Mouse (Mus musculus): ENCODE measurements at regions not wholly inside any gene's neighbourhood (a gene's known extent, or its start where the extent isn't known, plus 50 kb on each side); places are given as distances from the start of the nearest gene placed in this dataset.

GRCm38 (mm10) chr2:117770115-117770485 is 341.6 kb upstream of the Thbs1 start:
- Histone ChIP-seq H3K27me3 (ENCODE audit: control insufficient read depth, insufficient read depth, low read length) (no peaks in the 10 kb centered on the region), H3K4me3 (ENCODE audit: low read depth, low read length) (no peak overlapping the region), H3K27ac (replicated peaks; ENCODE audit: low read depth, low read length) (no peak overlapping the region), H3K9me3 (ENCODE audit: control insufficient read depth, low read length) (no peaks in the 10 kb centered on the region), H3K9ac (ENCODE audit: low read length) (no peak overlapping the region), H3K4me2 (ENCODE audit: low read depth, severe bottlenecking) (no peak overlapping the region), H3K36me3 (ENCODE audit: control insufficient read depth, insufficient read depth, low read length) (no peaks in the 10 kb centered on the region), H3K4me1 (ENCODE audit: control insufficient read depth, insufficient read depth, low read length) (no peaks in the 10 kb centered on the region)
- DNase-seq (ENCODE audit: low spot score) (no peak), ATAC-seq (ENCODE audit: insufficient number of reproducible peaks, low FRiP score, low TSS enrichment, low read depth) (no peak)
- 76% methylated on average over 3 of the region's 3 CpGs for WGBS

- H3K36me3 ChIP-seq (ENCODE audit: control insufficient read depth, insufficient read depth, low read length): no peaks in the 10 kb centered on the region
- no peak for ATAC-seq (ENCODE audit: insufficient number of reproducible peaks, low FRiP score, low TSS enrichment, low read depth)
- 82% methylated on average over 3 of the region's 3 CpGs for WGBS
Measured at GRCm38 (mm10) chr2:117780287-117780686, 331.4 kb upstream of the Thbs1 start.

GRCm38 (mm10) chr2:117780816-117781215 is 330.9 kb upstream of the Thbs1 start:
- no peaks in the 10 kb centered on the region for H3K36me3 ChIP-seq (ENCODE audit: control insufficient read depth, insufficient read depth, low read length)
- H3K9me3 ChIP-seq (ENCODE audit: control insufficient read depth, low read length): no peaks in the 10 kb centered on the region
- no peak overlapping the region for H3K9ac ChIP-seq (ENCODE audit: low read length)
- H3K4me3 ChIP-seq (ENCODE audit: low read depth, low read length): no peak overlapping the region
- no peaks in the 10 kb centered on the region for H3K27me3 ChIP-seq (ENCODE audit: control insufficient read depth, insufficient read depth, low read length)
- no peak for ATAC-seq (ENCODE audit: insufficient number of reproducible peaks, low FRiP score, low TSS enrichment, low read depth)
- H3K4me2 ChIP-seq (ENCODE audit: low read depth, severe bottlenecking): no peak overlapping the region
- no peak overlapping the region for H3K27ac ChIP-seq (replicated peaks; ENCODE audit: low read depth, low read length)
- WGBS: 88% methylated on average over 7 of the region's 7 CpGs
- no peak for DNase-seq (ENCODE audit: low spot score)
- no peaks in the 10 kb centered on the region; the same call in 1 of the 2 replicates for H3K4me1 ChIP-seq (ENCODE audit: control insufficient read depth, insufficient read depth, low read length)

More at GRCm38 (mm10) chr2:117780287-117780686, 331.4 kb upstream of the Thbs1 start:
- no peak for DNase-seq (ENCODE audit: low spot score)
- no peak overlapping the region for H3K4me3 ChIP-seq (ENCODE audit: low read depth, low read length)
- H3K27me3 ChIP-seq (ENCODE audit: control insufficient read depth, insufficient read depth, low read length): no peaks in the 10 kb centered on the region
- H3K4me2 ChIP-seq (ENCODE audit: low read depth, severe bottlenecking): no peak overlapping the region
- no peaks in the 10 kb centered on the region; the same call in 1 of the 2 replicates for H3K4me1 ChIP-seq (ENCODE audit: control insufficient read depth, insufficient read depth, low read length)
- no peak overlapping the region for H3K27ac ChIP-seq (replicated peaks; ENCODE audit: low read depth, low read length)
- no peak overlapping the region for H3K9ac ChIP-seq (ENCODE audit: low read length)
- H3K9me3 ChIP-seq (ENCODE audit: control insufficient read depth, low read length): no peaks in the 10 kb centered on the region

GRCm38 (mm10) chr2:117787321-117787720 is 324.4 kb upstream of the Thbs1 start:
- Histone ChIP-seq H3K27me3 (ENCODE audit: control insufficient read depth, insufficient read depth, low read length) (no peaks in the 10 kb centered on the region), H3K4me1 (ENCODE audit: control insufficient read depth, insufficient read depth, low read length) (no peaks in the 10 kb centered on the region), H3K4me2 (ENCODE audit: low read depth, severe bottlenecking) (no peak overlapping the region), H3K9me3 (ENCODE audit: control insufficient read depth, low read length) (no peaks in the 10 kb centered on the region), H3K4me3 (ENCODE audit: low read depth, low read length) (no peak overlapping the region), H3K27ac (replicated peaks; ENCODE audit: low read depth, low read length) (no peak overlapping the region), H3K36me3 (ENCODE audit: control insufficient read depth, insufficient read depth, low read length) (no peaks in the 10 kb centered on the region), H3K9ac (ENCODE audit: low read length) (no peak overlapping the region)
- no peak for DNase-seq (ENCODE audit: low spot score)
- 67% methylated on average over 1 of the region's 1 CpGs for WGBS
- no peak for ATAC-seq (ENCODE audit: insufficient number of reproducible peaks, low FRiP score, low TSS enrichment, low read depth)

GRCm38 (mm10) chr2:117794285-117794684 is 317.4 kb upstream of the Thbs1 start:
- Histone ChIP-seq H3K9ac (ENCODE audit: low read length) (no peak overlapping the region), H3K27me3 (ENCODE audit: control insufficient read depth, insufficient read depth, low read length) (no peaks in the 10 kb centered on the region), H3K27ac (replicated peaks; ENCODE audit: low read depth, low read length) (peak overlapping the region; percentile 55), H3K4me3 (ENCODE audit: low read depth, low read length) (no peak overlapping the region), H3K36me3 (ENCODE audit: control insufficient read depth, insufficient read depth, low read length) (no peaks in the 10 kb centered on the region), H3K4me2 (ENCODE audit: low read depth, severe bottlenecking) (no peak overlapping the region), H3K9me3 (ENCODE audit: control insufficient read depth, low read length) (no peaks in the 10 kb centered on the region), H3K4me1 (ENCODE audit: control insufficient read depth, insufficient read depth, low read length) (no peaks in the 10 kb centered on the region)
- WGBS: 36% methylated on average over 1 of the region's 1 CpGs
- DNase-seq (ENCODE audit: low spot score) (no peak), ATAC-seq (ENCODE audit: insufficient number of reproducible peaks, low FRiP score, low TSS enrichment, low read depth) (no peak)

- no peak for ATAC-seq (ENCODE audit: insufficient number of reproducible peaks, low FRiP score, low TSS enrichment, low read depth)
- DNase-seq (ENCODE audit: low spot score): no peak
- H3K27me3 ChIP-seq (ENCODE audit: control insufficient read depth, insufficient read depth, low read length): no peaks in the 10 kb centered on the region
Measured at GRCm38 (mm10) chr2:117801946-117802600, 309.6 kb upstream of the Thbs1 start.

GRCm38 (mm10) chr2:117802686-117803085 is 309.0 kb upstream of the Thbs1 start:
- Histone ChIP-seq H3K36me3 (ENCODE audit: control insufficient read depth, insufficient read depth, low read length) (no peaks in the 10 kb centered on the region), H3K9ac (ENCODE audit: low read length) (no peak overlapping the region), H3K4me1 (ENCODE audit: control insufficient read depth, insufficient read depth, low read length) (no peaks in the 10 kb centered on the region), H3K27me3 (ENCODE audit: control insufficient read depth, insufficient read depth, low read length) (no peaks in the 10 kb centered on the region), H3K4me3 (ENCODE audit: low read depth, low read length) (no peak overlapping the region), H3K27ac (replicated peaks; ENCODE audit: low read depth, low read length) (no peak overlapping the region), H3K9me3 (ENCODE audit: control insufficient read depth, low read length) (no peaks in the 10 kb centered on the region), H3K4me2 (ENCODE audit: low read depth, severe bottlenecking) (no peak overlapping the region)
- WGBS: 75% methylated on average over 2 of the region's 2 CpGs
- no peak for ATAC-seq (ENCODE audit: insufficient number of reproducible peaks, low FRiP score, low TSS enrichment, low read depth)
- DNase-seq (ENCODE audit: low spot score): no peak

More at GRCm38 (mm10) chr2:117801946-117802600, 309.6 kb upstream of the Thbs1 start:
- H3K27ac ChIP-seq (replicated peaks; ENCODE audit: low read depth, low read length): no peak overlapping the region
- no peaks in the 10 kb centered on the region for H3K9me3 ChIP-seq (ENCODE audit: control insufficient read depth, low read length)
- H3K4me2 ChIP-seq (ENCODE audit: low read depth, severe bottlenecking): no peak overlapping the region
- no peak overlapping the region for H3K9ac ChIP-seq (ENCODE audit: low read length)
- no peaks in the 10 kb centered on the region for H3K4me1 ChIP-seq (ENCODE audit: control insufficient read depth, insufficient read depth, low read length)
- H3K4me3 ChIP-seq (ENCODE audit: low read depth, low read length): no peak overlapping the region
- no peaks in the 10 kb centered on the region for H3K36me3 ChIP-seq (ENCODE audit: control insufficient read depth, insufficient read depth, low read length)

- H3K9me3 ChIP-seq (ENCODE audit: control insufficient read depth, low read length): no peaks in the 10 kb centered on the region
- H3K4me3 ChIP-seq (ENCODE audit: low read depth, low read length): no peak overlapping the region
- no peak overlapping the region for H3K4me2 ChIP-seq (ENCODE audit: low read depth, severe bottlenecking)
- no peak overlapping the region for H3K27ac ChIP-seq (replicated peaks; ENCODE audit: low read depth, low read length)
- H3K27me3 ChIP-seq (ENCODE audit: control insufficient read depth, insufficient read depth, low read length): no peaks in the 10 kb centered on the region
- H3K36me3 ChIP-seq (ENCODE audit: control insufficient read depth, insufficient read depth, low read length): no peaks in the 10 kb centered on the region
- no peaks in the 10 kb centered on the region for H3K4me1 ChIP-seq (ENCODE audit: control insufficient read depth, insufficient read depth, low read length)
- H3K9ac ChIP-seq (ENCODE audit: low read length): no peak overlapping the region
- ATAC-seq (ENCODE audit: insufficient number of reproducible peaks, low FRiP score, low TSS enrichment, low read depth) (no peak), DNase-seq (ENCODE audit: low spot score) (no peak)
Measured at GRCm38 (mm10) chr2:117804686-117805085, 307.0 kb upstream of the Thbs1 start.

GRCm38 (mm10) chr2:117807121-117807520 is 304.6 kb upstream of the Thbs1 start:
- no peak overlapping the region for H3K4me3 ChIP-seq (ENCODE audit: low read depth, low read length)
- H3K4me2 ChIP-seq (ENCODE audit: low read depth, severe bottlenecking): no peak overlapping the region
- no peaks in the 10 kb centered on the region for H3K9me3 ChIP-seq (ENCODE audit: control insufficient read depth, low read length)
- WGBS: 91% methylated on average over 3 of the region's 3 CpGs
- no peak for ATAC-seq (ENCODE audit: insufficient number of reproducible peaks, low FRiP score, low TSS enrichment, low read depth)
- DNase-seq (ENCODE audit: low spot score): no peak
- H3K27ac ChIP-seq (replicated peaks; ENCODE audit: low read depth, low read length): no peak overlapping the region
- H3K27me3 ChIP-seq (ENCODE audit: control insufficient read depth, insufficient read depth, low read length): no peaks in the 10 kb centered on the region
- no peaks in the 10 kb centered on the region for H3K36me3 ChIP-seq (ENCODE audit: control insufficient read depth, insufficient read depth, low read length)
- no peak overlapping the region for H3K9ac ChIP-seq (ENCODE audit: low read length)
- no peaks in the 10 kb centered on the region for H3K4me1 ChIP-seq (ENCODE audit: control insufficient read depth, insufficient read depth, low read length)
